Mouse (Mus musculus) leukemia stem cell, adult 10-12 weeks (primary cell): Measurements from ENCODE around the gene Cables2. TPM values are rescaled to one million over a fixed set of nuclear protein-coding genes. Genes with fewer than 3 reads are reported as not detected.

Source experiments
- polyA plus RNA-seq: library from polyadenylated mRNA; stranded (reverse); fragments of >175 nt; gene quantifications from 2 replicates; pipeline ENCODE4 v1.2.3, GENCODE M21; 2012; ENCODE audit warnings: low replicate concordance

Gene Cables2
- polyA plus RNA-seq: 30.5 and 84.7 TPM in 2 replicates

DNA sequence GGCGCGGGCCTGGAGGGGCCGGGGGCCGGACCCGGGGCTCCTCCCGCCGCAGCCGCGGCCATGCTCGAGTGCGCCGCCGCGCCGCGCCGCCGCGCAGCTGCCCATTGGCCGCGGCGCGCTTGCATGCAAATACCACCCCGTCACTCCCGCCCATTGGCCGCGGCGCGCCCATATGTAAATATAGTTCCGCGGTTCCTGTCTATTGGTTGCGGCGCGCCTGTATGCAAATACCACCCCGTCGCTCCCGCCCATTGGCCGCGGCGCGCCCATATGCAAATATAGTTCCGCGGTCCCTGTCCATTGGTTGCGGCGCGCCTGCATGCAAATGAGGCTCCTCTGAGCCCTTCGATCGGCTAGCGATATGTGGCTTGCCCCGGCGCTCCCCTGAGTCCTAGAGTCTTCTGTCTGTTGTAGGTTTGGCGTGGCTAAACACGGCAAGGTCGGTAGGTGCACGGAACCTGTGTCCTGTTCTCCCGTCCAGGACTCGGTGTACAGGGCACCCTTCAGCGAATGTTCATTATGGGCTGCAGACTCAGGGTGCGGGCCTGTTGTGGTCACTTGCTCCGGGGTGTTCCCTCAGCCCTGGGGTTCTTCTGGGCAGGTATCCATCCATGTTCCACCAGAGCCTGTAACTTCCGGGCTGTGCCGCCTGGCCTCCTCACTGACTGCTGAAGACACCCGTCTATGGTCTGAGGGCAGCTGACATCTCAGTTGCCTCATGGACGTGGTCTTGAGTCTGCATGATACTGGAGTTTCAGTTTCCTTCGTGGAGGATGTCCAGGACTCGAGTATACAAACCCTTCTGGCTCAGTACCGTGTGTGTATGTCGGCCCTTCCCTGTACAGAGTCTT lies at the start of gene Cables2:
Gene Cables2 (minus strand): TSS at position 103 of the 851 bp plus-strand sequence.

DNA sequence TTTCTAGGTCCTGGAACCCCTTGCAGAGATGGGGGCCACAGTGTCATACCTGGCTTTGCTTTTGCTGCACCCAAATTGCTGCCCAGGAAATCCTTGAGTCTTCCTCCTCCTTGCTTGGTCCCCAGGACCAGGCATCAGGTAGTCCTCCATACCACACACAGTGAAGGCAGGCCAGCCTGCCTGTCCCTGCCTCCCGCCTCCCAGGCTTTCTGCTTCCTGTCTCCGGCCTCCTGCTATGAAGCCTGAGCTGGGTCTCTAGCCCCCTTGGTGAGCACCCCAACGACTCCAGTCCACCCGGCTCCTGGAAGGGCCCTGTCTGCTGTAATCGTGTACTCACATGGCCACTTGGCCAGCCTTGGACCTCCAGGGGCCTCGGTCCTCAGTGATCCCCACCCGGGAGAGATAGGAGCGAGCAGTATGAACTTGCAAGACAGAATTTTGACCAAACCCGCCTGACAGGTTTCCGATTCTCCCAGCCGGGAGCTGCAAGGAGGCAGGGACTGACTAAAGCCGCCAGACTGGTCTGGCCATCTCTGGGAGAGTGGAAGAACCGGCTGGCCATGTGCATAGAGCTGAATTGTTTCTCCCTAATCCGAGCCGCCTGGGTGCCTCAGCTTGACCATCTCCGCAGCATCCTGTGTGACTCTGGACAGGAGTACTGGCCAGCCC lies 16.3 kb upstream of the Cables2 start, which contains the start of gene Rbbp8nl:
Gene Rbbp8nl (minus strand): TSS at position 440 of the 669 bp plus-strand sequence.

DNA sequence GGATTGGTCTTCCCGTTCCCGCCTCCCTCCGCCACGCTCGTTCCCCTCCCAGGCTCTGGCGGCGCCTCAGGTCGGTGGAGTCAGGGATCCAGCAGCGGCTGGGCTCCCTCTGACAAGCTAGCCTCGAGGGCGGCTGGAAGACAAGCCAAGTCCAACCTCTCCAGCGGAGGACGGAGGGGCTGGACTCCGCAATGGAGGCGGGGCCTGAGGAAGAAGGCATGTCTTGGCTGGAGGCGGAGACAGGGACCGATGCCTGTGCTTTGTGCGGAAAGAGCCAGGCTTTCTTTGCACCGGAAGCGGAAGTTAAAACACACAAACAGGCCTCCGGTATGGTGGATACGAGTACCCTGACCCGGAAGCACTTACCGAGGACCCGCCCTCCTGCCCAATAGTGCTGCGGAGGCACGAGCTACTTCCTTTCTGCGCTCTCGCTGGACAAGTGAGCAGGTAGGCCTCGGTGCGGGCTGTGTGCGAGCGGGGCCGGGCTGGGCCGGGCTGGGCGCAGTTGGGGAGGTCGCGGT lies 16.2 kb downstream of the Cables2 start, which contains the start of gene Rps21:
Gene Rps21 (plus strand): TSS at position 377 of the 521 bp plus-strand sequence.

DNA sequence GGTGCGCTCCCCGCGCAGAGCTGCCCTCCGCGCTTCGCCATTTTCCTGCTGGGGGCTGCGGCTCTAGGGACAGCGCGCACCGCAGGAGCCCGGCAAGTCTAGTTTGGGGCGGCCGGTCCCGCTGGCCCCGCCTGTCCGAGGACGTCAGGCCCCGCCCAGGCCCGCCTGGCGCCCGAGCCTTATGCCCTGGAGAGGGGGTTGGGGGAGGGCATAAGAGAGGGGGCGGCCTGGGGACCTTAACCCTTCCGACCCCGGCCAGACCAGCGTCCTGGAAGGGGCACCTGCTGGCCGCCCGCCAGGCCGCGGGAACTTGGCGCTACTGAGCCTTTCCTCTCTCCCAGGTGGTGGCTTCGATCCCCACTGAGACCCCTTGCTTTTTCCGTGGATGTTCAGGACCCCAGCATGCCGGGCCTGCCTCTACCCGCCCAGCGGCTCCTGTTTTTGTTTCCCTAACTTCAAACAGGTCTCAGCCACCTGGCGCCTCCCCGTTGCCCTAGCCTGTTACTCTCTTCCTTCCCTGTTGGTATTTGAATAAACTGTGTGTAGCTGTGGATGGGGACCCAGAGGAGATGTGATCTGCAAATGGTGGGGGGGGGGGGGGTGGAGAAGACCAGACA lies 47.4 kb downstream of the Cables2 start, which contains the start of gene Lama5:
Gene Lama5 (minus strand): TSS at position 98 of the 617 bp plus-strand sequence.

Other genes with a start within 250 kb of the Cables2 start
- gene Lsm14b, start 248.5 kb downstream of the Cables2 start, polyA plus RNA-seq: 52.2 and 62.2 TPM in 2 replicates
- 23.6 and 70.9 TPM in 2 replicates for gene Psma7, start 231.1 kb downstream of the Cables2 start, polyA plus RNA-seq
- gene Ss18l1, start 231.0 kb downstream of the Cables2 start, polyA plus RNA-seq: 1.4 and 1.7 TPM in 2 replicates
- 14.0 and 15.4 TPM in 2 replicates for gene Mtg2, start 202.9 kb downstream of the Cables2 start, polyA plus RNA-seq
- gene Hrh3, start 169.0 kb downstream of the Cables2 start, polyA plus RNA-seq: 0.42 TPM in 1 of 2 replicates, not detected in the other
- 7.7 and 35.6 TPM in 2 replicates for gene Osbpl2, start 154.2 kb downstream of the Cables2 start, polyA plus RNA-seq
- gene Adrm1, start 102.0 kb downstream of the Cables2 start, polyA plus RNA-seq: 761 and 1,456 TPM in 2 replicates
- 3.2 and 3.3 TPM in 2 replicates for gene Lama5, start 47.6 kb downstream of the Cables2 start, polyA plus RNA-seq
- gene Rps21, start 16.1 kb downstream of the Cables2 start, polyA plus RNA-seq: 28.0 and 439 TPM in 2 replicates
- not detected in 2 replicates for gene Rbbp8nl, start 16.4 kb upstream of the Cables2 start, polyA plus RNA-seq
- gene Gata5, start 61.2 kb upstream of the Cables2 start, polyA plus RNA-seq: 0.05 TPM in 1 of 2 replicates, not detected in the other
- 1.7 and 3.1 TPM in 2 replicates for gene Slco4a1, start 182.7 kb upstream of the Cables2 start, polyA plus RNA-seq
- not detected in 2 replicates for gene Ntsr1, start 226.5 kb upstream of the Cables2 start, polyA plus RNA-seq